Mouse (Mus musculus): ENCODE data around the gene Sorbs1.

GRCm38 (mm10) chr19:40553014-40553789, 39.6 kb upstream of the Sorbs1 start:
- TF ChIP-seq CTCF (IDR thresholded peaks at IDR 0.05; ENCODE audit: low read depth, low read length) (no peak), POLR2A (IDR thresholded peaks at IDR 0.05; ENCODE audit: borderline replicate concordance, low read depth, low read length) (no peak)

Measured in bone marrow macrophage, adult 2 months (primary cell).